Mouse (Mus musculus): ENCODE data around the gene Pcna.

The Pcna gene

DNA sequence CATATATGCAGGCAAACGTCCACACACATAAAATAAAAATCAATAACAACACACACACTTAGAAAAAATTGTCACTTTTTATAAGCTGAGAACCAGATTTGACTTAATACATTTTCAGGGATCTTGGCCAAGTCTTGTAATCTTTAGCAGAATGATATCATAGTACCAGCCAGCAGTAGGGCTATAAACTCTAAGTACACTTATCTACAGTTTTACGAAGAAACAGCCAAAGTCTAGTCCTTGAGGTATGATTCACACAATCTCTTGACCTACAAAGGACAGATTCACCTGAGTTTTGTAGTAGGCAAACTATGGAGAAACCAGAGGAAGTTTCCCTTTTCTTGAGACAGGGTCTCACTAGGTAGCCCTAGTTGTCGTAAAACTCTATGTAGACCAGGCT, 13.7 kb downstream of the Pcna start:
- in situ Hi-C loops (cut with MboI, MseI): loop anchor here (5.0 to 25.0 kb wide), 3 partner anchors 97 to 252 kb away; no protein-coding TSS in a partner anchor

DNA sequence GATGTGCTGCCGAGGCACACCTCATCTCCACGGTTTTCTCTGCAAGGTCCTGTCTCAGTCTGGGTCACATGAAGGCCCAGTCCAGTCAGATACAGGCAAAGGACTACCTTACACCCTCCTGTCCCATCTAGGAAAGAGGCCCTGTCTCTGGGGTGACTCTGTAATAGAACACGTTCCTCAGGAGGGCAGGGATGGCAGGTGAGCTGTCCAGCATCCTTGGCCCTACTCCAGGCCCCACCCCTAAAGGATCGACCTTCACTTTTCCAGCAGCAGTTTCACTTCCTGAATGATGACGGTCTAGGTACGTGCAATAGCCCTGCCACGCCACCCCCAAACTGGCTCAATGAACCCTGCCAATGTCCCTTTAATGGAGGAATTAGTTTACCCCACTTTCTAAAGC, 17.1 kb downstream of the Pcna start:
- in situ Hi-C loops (cut with MboI, MseI): loop anchor here (5.0 to 25.0 kb wide), 3 partner anchors 94 to 249 kb away; no protein-coding TSS in a partner anchor

DNA sequence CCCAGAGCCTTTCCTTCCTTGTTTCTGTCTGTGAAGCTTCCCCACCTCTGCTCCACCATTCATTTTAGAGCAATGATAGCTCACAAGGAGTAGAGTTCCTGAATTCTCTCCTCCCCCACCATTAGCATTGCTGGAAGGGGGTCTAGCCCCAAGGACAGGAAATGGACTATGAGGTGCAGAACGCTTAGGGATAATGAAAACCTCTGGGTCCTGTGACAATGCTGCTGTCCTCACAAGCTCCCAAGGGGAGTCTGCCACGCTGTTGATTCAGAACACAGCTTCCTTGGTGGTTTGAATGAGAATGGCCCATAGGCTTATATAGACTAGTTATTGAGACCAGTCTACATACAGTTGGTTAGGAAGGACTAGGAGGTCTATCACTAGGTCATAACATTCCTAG, 17.8 kb downstream of the Pcna start:
- in situ Hi-C loops (cut with MboI, MseI): loop anchor here (5.0 to 25.0 kb wide), 3 partner anchors 93 to 248 kb away; no protein-coding TSS in a partner anchor

DNA sequence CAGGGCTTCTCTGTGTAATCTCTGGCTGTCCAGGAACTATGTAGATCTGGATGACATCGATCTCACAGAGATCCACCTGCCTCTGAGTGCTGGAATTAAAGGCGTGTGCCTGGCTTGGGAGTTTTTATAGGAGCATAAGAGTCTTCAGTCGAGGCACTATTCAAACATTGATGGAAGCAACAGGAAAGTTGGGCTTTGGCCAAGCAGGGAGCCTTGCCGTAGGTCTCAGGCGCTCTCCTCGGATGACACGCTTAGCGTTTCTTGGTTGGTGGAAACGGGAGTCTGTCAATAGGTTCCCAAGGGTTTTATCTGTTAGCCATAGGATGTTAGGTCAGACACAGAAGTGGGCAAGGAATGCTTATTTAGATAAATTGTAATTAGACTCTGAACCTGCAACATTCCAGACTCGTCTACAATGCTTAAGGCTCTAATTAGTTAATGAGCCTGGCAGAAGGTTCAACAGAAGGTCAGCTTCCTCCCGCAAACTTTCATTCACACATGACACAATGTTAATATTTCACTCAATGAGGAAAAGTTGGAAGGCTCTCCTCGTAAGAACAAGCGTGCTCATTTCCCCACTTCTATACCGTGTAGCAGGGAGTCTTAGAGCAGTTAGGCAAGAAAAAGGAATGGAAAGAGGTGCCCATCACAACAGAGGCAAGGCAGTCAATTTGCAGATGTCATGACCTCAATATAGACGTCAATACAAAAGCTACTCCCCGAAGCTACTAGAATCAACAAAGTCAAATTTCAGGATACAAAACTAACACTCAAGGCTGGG, 18.9 kb downstream of the Pcna start:
- in situ Hi-C loops (cut with MboI, MseI): loop anchor here in 1 of 2 experiments (25.0 kb wide), 1 partner anchor 247 kb away; no protein-coding TSS in a partner anchor

DNA sequence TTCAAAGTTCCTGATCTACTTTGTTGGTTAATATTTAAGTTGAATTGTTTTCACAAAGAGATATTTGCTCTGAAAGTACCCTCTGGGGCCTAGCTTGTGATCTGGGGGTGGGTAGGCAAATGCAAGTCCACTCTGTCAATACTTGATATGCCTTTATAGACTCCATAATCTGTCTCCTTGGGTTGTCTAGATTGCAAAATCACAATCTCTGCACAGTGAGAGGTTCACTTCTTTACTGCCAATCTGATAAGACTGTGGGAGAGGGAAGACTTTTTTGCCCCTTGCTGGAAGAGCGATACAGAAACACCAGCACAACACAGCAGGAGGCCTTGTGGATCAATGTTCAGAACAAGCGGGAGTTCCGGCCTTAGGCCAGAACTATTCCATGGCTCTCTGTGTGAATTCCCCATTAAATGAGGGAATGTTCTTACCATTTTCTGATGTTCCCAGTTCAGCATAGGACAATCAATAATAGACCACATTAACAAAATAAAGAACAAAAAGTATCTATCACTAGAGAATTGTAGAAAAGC, 20.6 kb downstream of the Pcna start:
- in situ Hi-C loops (cut with MboI, MseI): loop anchor here in 1 of 2 experiments (25.0 kb wide), 1 partner anchor 245 kb away; no protein-coding TSS in a partner anchor

GRCm38 (mm10) chr2:132224359-132224758, 28.8 kb downstream of the Pcna start:
- in situ Hi-C loops (cut with MboI, MseI): loop anchor here in 1 of 2 experiments (5.0 kb wide), 1 partner anchor 247 kb away; no protein-coding TSS in a partner anchor

- in situ Hi-C loops (cut with MboI, MseI): loop anchor here in 1 of 2 experiments (5.0 kb wide), 1 partner anchor 244 kb away; no protein-coding TSS in a partner anchor
Measured at GRCm38 (mm10) chr2:132221611-132222073, 31.5 kb downstream of the Pcna start.

GRCm38 (mm10) chr2:132211995-132212656, 41.0 kb downstream of the Pcna start:
- in situ Hi-C loops (cut with MboI, MseI): no loop called here

DNA sequence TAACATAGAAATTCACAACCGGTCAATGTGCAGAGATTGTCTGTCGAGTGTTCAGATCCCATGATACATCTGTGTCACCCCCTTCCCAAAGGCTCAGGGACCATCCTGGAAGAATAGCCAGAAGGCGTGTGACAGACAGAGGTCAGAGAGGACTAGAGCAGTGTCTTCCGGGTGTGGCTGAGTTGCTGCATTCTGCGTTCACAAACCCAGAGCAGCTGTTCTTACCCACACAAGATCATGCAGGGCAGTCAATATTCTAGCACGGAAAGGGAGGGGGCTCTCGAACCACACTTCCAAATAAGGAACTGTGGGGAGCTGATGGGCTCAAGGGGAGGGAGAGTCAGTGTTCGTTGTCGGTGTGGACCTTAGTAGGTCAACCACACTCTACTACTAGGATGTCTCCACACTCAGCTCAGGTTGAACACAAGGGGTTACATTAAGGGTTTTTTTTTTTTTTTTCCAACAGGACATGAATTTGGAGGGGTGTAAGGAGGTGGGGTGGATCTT, 42.3 kb downstream of the Pcna start:
- in situ Hi-C loops (cut with MboI, MseI): no loop called here

DNA sequence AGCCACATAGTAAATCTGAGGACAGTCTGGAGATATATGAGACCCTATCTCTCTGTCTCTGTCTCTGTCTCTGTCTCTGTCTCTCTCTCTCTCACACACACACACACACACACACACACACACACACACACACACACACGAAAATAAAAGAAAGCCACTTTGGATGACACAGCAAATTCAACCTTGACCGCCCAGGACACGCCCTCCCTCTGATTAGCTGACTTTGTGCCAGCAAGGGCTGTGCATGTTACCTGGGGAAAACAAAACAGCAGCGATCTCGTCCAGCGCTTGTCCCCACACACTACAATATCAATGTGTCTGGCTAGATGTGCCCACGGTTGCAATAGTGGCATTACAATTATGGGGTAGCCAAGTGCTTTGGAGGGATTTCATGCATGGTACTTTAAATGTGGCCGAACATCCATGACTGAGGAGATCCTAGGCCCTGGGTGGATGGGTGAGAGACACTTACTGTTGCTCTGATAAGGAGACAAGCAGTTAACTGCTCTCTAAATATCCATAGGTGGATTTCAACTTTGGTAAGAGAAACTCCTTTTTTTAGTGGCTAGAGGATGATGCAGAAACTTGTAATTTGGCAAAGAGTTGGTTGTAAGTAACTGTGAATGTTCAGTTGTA, 44.8 kb downstream of the Pcna start:
- in situ Hi-C loops (cut with MboI, MseI): no loop called here

DNA sequence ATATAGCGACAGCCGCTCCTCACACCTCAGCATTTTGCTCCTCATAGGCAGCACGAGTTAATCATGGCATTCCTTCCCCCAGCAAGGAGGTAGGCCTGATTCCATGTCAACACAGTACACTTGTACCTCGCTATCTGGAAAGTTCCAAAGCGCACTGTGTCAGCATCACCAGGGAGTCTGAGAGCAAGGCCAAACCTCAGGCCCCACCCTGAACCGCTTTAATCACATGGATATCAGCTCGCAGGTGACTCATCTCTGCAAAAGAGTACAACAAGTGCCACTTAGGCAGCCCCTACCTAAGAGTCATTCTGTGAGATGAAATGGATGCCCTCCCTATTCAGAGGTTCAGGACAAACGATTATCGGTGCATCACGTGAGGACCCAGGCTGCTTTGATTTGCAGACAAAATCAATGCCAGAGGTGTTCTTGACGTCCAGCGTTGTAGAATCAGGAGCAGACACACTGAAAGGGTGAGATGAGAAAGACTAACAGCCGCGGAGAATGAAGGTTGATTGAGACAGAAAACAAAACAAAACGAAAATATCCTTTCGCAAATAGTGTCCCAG, 46.7 kb downstream of the Pcna start:
- in situ Hi-C loops (cut with MboI, MseI): no loop called here

DNA sequence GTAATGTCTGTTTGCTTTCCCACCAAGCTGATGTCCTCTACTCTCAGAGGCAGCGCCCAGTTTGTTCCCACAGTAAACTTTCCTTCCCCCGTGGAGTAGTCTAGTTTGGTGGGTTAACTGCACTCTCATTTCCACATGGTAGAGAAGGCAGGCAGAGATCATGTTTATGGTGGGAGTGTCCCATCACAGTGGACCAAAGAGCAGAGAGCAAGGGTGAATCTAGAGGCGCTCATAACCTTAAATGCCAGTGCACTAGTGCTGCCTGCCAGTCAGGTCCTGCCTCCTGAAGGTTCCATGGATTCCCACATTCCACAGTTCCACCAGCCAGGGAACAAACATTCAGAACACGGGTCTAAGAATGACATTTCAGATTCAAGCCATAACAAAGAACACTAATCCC, 47.6 kb downstream of the Pcna start:
- in situ Hi-C loops (cut with MboI, MseI): no loop called here

DNA sequence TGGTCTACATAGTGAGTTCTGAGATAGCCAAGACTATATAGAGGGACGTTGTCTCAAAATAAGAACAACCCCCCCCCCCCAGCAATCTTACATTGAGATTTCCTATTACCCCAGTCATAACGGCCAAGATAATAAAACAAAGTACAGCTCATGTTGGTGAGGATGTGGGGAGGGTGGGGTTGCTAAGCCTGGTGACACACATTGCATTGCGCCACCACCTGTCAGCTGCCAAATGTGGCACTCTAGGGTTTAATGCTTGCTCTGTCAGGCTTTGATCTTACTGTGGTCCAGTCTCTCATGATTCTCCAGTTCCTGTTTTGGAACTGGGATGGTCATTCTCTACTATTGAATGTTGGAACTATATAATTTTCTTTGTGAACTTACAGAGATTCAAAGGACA, 49.3 kb downstream of the Pcna start:
- in situ Hi-C loops (cut with MboI, MseI): no loop called here

DNA sequence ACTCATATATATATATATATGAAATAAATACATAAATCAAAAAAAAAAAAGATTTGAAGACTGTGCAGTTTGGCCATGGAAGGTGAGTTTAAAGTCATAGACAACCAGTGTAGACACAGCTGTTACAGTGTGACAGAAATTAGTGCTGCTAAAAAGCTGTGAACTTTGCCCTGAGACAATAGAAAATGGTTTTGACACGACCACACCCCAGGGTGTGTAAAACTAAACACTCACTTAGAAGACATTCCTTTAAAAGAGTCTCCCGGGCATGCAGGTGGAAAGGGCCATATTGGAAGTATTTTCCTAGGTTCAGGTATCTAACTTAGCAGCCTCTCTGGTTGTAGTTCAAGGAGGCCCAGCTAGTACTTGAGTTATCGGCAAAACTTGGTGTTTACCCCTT, 49.9 kb downstream of the Pcna start:
- in situ Hi-C loops (cut with MboI, MseI): no loop called here

All from T-helper 17 cell (primary cell).